In genomic region chr6:29850096-29850495, GRCm38 (mm10) we compare ENCODE assay signal across 27 mouse cellular contexts.
A peak's percentile ranks its signal among the peaks of the same experiment; 100 is the strongest.
DNase-seq lines count a peak whose midpoint lies in the region; ATAC-seq and TF ChIP-seq lines count a peak whose summit lies in the region.
"Had no signal": no experiment of that assay in that cellular context is flagged by ENCODE, and none has a peak within 500 bp of the region (broad histone marks: within the 10 kb centered on the region; RNA-seq: fewer than 3 reads in every experiment).

No protein-coding gene starts in this region.

- no peak overlapping the region for H3K4me3 ChIP-seq in liver, adult 2 months (ENCODE audit: insufficient read depth, low read depth, low read length)
- no peak overlapping the region for H3K4me3 ChIP-seq in stomach, postnatal 0 days (ENCODE audit: low read depth, low read length)
- H3K4me3 ChIP-seq in hindbrain, embryonic 13.5 days, result no peak overlapping the region
- H3K4me3 ChIP-seq: embryonic facial prominence, embryonic 10.5 days; embryonic facial prominence, embryonic 13.5 days; erythroblast, embryonic 14.5 days; forebrain, embryonic 10.5 days; forebrain, embryonic 13.5 days; hindbrain, embryonic 10.5 days had no signal

- TF ChIP-seq EP300 in stomach, postnatal 0 days (optimal IDR thresholded peaks at IDR 0.05), result no peak

- no peak overlapping the region for H3K9ac ChIP-seq in liver, adult 2 months (ENCODE audit: low read depth, low read length)
- H3K9ac ChIP-seq in stomach, postnatal 0 days (ENCODE audit: low read length), result no peak overlapping the region
- no peak overlapping the region for H3K9ac ChIP-seq in hindbrain, embryonic 13.5 days
- H3K9ac ChIP-seq: embryonic facial prominence, embryonic 13.5 days; forebrain, embryonic 13.5 days; hindbrain, embryonic 14.5 days had no signal

- 88% methylated on average over 1 of the region's 1 CpGs for WGBS in liver, adult 2 months
- WGBS in stomach, postnatal 0 days, result 81% methylated on average over 1 of the region's 1 CpGs
- WGBS in hindbrain, embryonic 13.5 days, result 98% methylated on average over 1 of the region's 1 CpGs

- peaks cover 11% of the 10 kb centered on the region; the same call in 1 of the 2 replicates for H3K79me2 ChIP-seq in liver, adult 2 months (ENCODE audit: control insufficient read depth, insufficient read depth, low read length)

- peaks cover 25% of the 10 kb centered on the region for H3K4me1 ChIP-seq in liver, adult 2 months (ENCODE audit: control insufficient read depth, insufficient read depth, low read length)
- H3K4me1 ChIP-seq in stomach, postnatal 0 days (replicated peaks; ENCODE audit: control insufficient read depth, insufficient read depth), result no peaks in the 10 kb centered on the region
- no peaks in the 10 kb centered on the region for H3K4me1 ChIP-seq in hindbrain, embryonic 13.5 days (replicated peaks)
- H3K4me1 ChIP-seq: forebrain, embryonic 13.5 days had no signal

- H3K27ac ChIP-seq in liver, adult 2 months (replicated peaks; ENCODE audit: insufficient read depth, low read depth, low read length), result peak overlapping the region; percentile 22; the same call in 1 of the 2 replicates
- peak overlapping the region; percentile 18; the same call in 1 of the 2 replicates for H3K27ac ChIP-seq in stomach, postnatal 0 days (replicated peaks)
- no peak overlapping the region for H3K27ac ChIP-seq in hindbrain, embryonic 13.5 days
- H3K27ac ChIP-seq: embryonic facial prominence, embryonic 10.5 days; embryonic facial prominence, embryonic 13.5 days; forebrain, embryonic 10.5 days; forebrain, embryonic 13.5 days; hindbrain, embryonic 10.5 days; hindbrain, embryonic 14.5 days; hindbrain, postnatal 0 days had no signal

- H3K27me3 ChIP-seq in liver, adult 2 months (ENCODE audit: control insufficient read depth, insufficient read depth, low read length), result no peaks in the 10 kb centered on the region
- no peaks in the 10 kb centered on the region for H3K27me3 ChIP-seq in stomach, postnatal 0 days (ENCODE audit: control insufficient read depth, insufficient read depth, low read length)
- no peaks in the 10 kb centered on the region for H3K27me3 ChIP-seq in hindbrain, embryonic 13.5 days
- H3K27me3 ChIP-seq: embryonic facial prominence, embryonic 13.5 days; forebrain, embryonic 13.5 days had no signal

- TF ChIP-seq POLR2A in liver, adult 2 months (IDR thresholded peaks at IDR 0.05; ENCODE audit: extremely low read depth, insufficient read depth, low read length), result no peak

- peak; percentile 49 for DNase-seq in kidney, adult 11 months
- DNase-seq in kidney, postnatal 25 days, result no peak
- peak; percentile 68 for DNase-seq in liver, adult 2 months (ENCODE audit: extremely low read depth, low read depth, low spot score)
- DNase-seq in liver, result no peak
- no peak for DNase-seq in stomach, postnatal 0 days (ENCODE audit: low spot score)
- DNase-seq: adrenal gland, adult 2 months; adrenal gland, postnatal 14 days; cerebellum, adult 11 months; cerebellum, adult 8-10 months; cerebellum, postnatal 10 days; cerebellum, postnatal 36 days; embryo, embryonic 11 days; gastrocnemius, postnatal 10 days; gastrocnemius, postnatal 36 days; heart, postnatal 36 days had no signal

- H3K4me2 ChIP-seq in stomach, postnatal 0 days (replicated peaks; ENCODE audit: low read depth), result no peak overlapping the region
- H3K4me2 ChIP-seq in hindbrain, embryonic 13.5 days, result no peak overlapping the region
- H3K4me2 ChIP-seq: embryonic facial prominence, embryonic 13.5 days; forebrain, embryonic 13.5 days; heart, embryonic 11.5 days; hindbrain, embryonic 14.5 days had no signal

- ATAC-seq in stomach, postnatal 0 days (ENCODE audit: low FRiP score, low TSS enrichment), result no peak
- no peak for ATAC-seq in hindbrain, embryonic 13.5 days (ENCODE audit: low FRiP score)
- ATAC-seq: CD4-positive, CD25-positive, alpha-beta regulatory T cell, adult 4 months; forebrain, embryonic 13.5 days; forebrain, embryonic 16.5 days; hindbrain, postnatal 0 days had no signal

- no peaks in the 10 kb centered on the region for H3K9me3 ChIP-seq in stomach, postnatal 0 days (ENCODE audit: control insufficient read depth, low read length)
- no peaks in the 10 kb centered on the region for H3K9me3 ChIP-seq in hindbrain, embryonic 13.5 days
- H3K9me3 ChIP-seq: embryonic facial prominence, embryonic 10.5 days; embryonic facial prominence, embryonic 13.5 days; forebrain, embryonic 10.5 days; hindbrain, embryonic 10.5 days had no signal

- no peaks in the 10 kb centered on the region for H3K36me3 ChIP-seq in liver, adult 2 months (ENCODE audit: control insufficient read depth, insufficient read depth, low read length)
- no peaks in the 10 kb centered on the region for H3K36me3 ChIP-seq in stomach, postnatal 0 days (ENCODE audit: control insufficient read depth, insufficient read depth, low read length)
- H3K36me3 ChIP-seq in hindbrain, embryonic 13.5 days, result no peaks in the 10 kb centered on the region
- H3K36me3 ChIP-seq: embryonic facial prominence, embryonic 10.5 days; embryonic facial prominence, embryonic 13.5 days; forebrain, embryonic 10.5 days; hindbrain, embryonic 10.5 days had no signal

- no peak for TF ChIP-seq CTCF in liver, adult 2 months (IDR thresholded peaks at IDR 0.05; ENCODE audit: low read depth, low read length)
- TF ChIP-seq CTCF in stomach, postnatal 0 days (IDR thresholded peaks at IDR 0.05; ENCODE audit: low read depth), result no peak

Comparison
In these comparisons a context has a peak if more than half of its experiments do, and no peak if none do; other contexts are left out.
1. DNase-seq: peak in kidney, adult 11 months (single experiment) and liver, adult 2 months (single experiment); none in kidney, postnatal 25 days (0 of 2), liver (single experiment) and stomach, postnatal 0 days (single experiment).